In the genomic region with DNA sequence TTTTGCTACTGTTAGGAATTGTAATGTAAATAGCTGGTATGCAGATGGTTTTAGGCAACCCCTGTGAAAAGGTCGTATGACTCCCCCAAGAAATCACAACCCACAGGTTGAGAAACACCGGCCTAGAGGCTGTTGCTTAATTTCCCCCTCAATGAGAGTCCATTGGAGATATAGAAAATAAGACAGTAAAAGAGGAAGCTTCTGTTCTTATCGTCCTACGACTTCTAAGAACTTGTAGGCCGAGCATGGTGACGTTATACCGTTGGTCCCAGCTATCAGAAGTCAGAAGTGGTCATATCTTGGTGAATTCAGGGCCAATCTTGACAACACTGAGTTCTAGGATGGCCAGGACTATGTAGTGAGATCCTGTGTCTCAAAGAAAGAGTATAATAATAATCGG, we compare ENCODE assay signal across 21 mouse cellular contexts.
A peak's percentile ranks its signal among the peaks of the same experiment; 100 is the strongest.
DNase-seq lines count a peak whose midpoint lies in the region; ATAC-seq and TF ChIP-seq lines count a peak whose summit lies in the region.
"Had no signal": no experiment of that assay in that cellular context is flagged by ENCODE, and none has a peak within 500 bp of the region (broad histone marks: within the 10 kb centered on the region; RNA-seq: fewer than 3 reads in every experiment).

No protein-coding gene starts in this region.

- ATAC-seq in liver, embryonic 13.5 days (ENCODE audit: low read depth), result no peak
- peak; percentile 88 for ATAC-seq in granulocyte monocyte progenitor cell, adult 5-6 weeks (replicated peaks; ENCODE audit: poor library complexity, severe bottlenecking)
- ATAC-seq in neutrophil, adult 5-6 weeks (ENCODE audit: extremely low read depth, insufficient number of reproducible peaks, low FRiP score, poor library complexity, severe bottlenecking), result 0 out of 2 replicates have a peak, but pooled peaks have one; percentile 16
- ATAC-seq: forebrain, embryonic 15.5 days; intestine, postnatal 0 days had no signal

- H3K9ac ChIP-seq in liver, embryonic 13.5 days, result no peak overlapping the region
- no peak overlapping the region for H3K9ac ChIP-seq in MEL (ENCODE audit: control insufficient read depth, low read depth, low read length, poor library complexity, severe bottlenecking)
- H3K9ac ChIP-seq: forebrain, embryonic 15.5 days; heart, embryonic 12.5 days; hindbrain, embryonic 12.5 days; midbrain, embryonic 12.5 days had no signal

- peak; percentile 96 to 98 for TF ChIP-seq EP300 in MEL (IDR thresholded peaks at IDR 0.05; ENCODE audit: low read depth in 1 of 2, low read length in 2 of 2)

- no peaks in the 10 kb centered on the region for H3K4me1 ChIP-seq in liver, embryonic 13.5 days (replicated peaks)
- peaks cover 5 to 34% of the 10 kb centered on the region in 2 experiments for H3K4me1 ChIP-seq in MEL (ENCODE audit: control insufficient read depth in 1 of 2, insufficient read depth in 2 of 2, low read length in 2 of 2)
- H3K4me1 ChIP-seq: heart, embryonic 12.5 days had no signal

- no peaks in the 10 kb centered on the region for H3K9me3 ChIP-seq in liver, embryonic 13.5 days (replicated peaks)
- no peaks in the 10 kb centered on the region for H3K9me3 ChIP-seq in MEL (replicated peaks; ENCODE audit: insufficient read depth, low read length)
- H3K9me3 ChIP-seq: forebrain, embryonic 15.5 days; heart, embryonic 12.5 days; hindbrain, embryonic 12.5 days; midbrain, embryonic 12.5 days had no signal

- TF ChIP-seq CTCF in MEL (IDR thresholded peaks at IDR 0.05 in 2 of 3, conservative IDR thresholded peaks at IDR 0.05 in 1 of 3; ENCODE audit: control insufficient read depth in 1 of 3, insufficient read depth in 1 of 3, low read depth in 2 of 3, low read length in 3 of 3, poor library complexity in 1 of 3, severe bottlenecking in 1 of 3), result no peak

- H3K27me3 ChIP-seq in liver, embryonic 13.5 days, result no peaks in the 10 kb centered on the region
- H3K27me3 ChIP-seq in MEL (ENCODE audit: control insufficient read depth in 1 of 2, insufficient read depth in 2 of 2, low read length in 2 of 2), result no peaks in the 10 kb centered on the region
- H3K27me3 ChIP-seq: forebrain, embryonic 15.5 days; hindbrain, embryonic 12.5 days; midbrain, embryonic 12.5 days had no signal

- TF ChIP-seq POLR2A in MEL (IDR thresholded peaks at IDR 0.05; ENCODE audit: control insufficient read depth in 1 of 2, insufficient read depth in 1 of 2, low read depth in 1 of 2, low read length in 2 of 2, poor library complexity in 1 of 2), result no peak

- WGBS in liver, embryonic 13.5 days (ENCODE audit: insufficient replicate concordance), result 25% methylated on average over 8 of the region's 8 CpGs

- peak; percentile 7 for DNase-seq in liver, embryonic 13.5 days
- DNase-seq in liver (no peak), MEL (ENCODE audit: low read depth, low spot score) (peak; percentile 93)
- no peak for DNase-seq in ovary, postnatal 14 days (ENCODE audit: low spot score)
- no peak for DNase-seq in T-cell, adult 2 months (ENCODE audit: low spot score)
- DNase-seq: adrenal gland, postnatal 36 days; cerebellum, adult 2 months; cerebellum, postnatal 36 days; gastrocnemius, postnatal 10 days; heart, adult 18-20 months; heart, postnatal 10 days; kidney, postnatal 25 days; right cerebral cortex, postnatal 14 days had no signal

- H3K4me2 ChIP-seq in liver, embryonic 13.5 days, result no peak overlapping the region
- H3K4me2 ChIP-seq: forebrain, embryonic 15.5 days; heart, embryonic 12.5 days; hindbrain, embryonic 12.5 days; midbrain, embryonic 12.5 days had no signal

- H3K27ac ChIP-seq in liver, embryonic 13.5 days, result no peak overlapping the region
- H3K27ac ChIP-seq in MEL (ENCODE audit: control insufficient read depth, low read depth, low read length), result 0 out of 2 replicates have a peak overlapping the region, but pooled peaks have one; percentile 17
- H3K27ac ChIP-seq: forebrain, embryonic 15.5 days; hindbrain, embryonic 12.5 days; macrophage; midbrain, embryonic 12.5 days had no signal

- H3K36me3 ChIP-seq in liver, embryonic 13.5 days, result no peaks in the 10 kb centered on the region
- peaks cover 0 to 33% of the 10 kb centered on the region in 2 experiments; a peak in 2 of 4 replicates for H3K36me3 ChIP-seq in MEL (ENCODE audit: control insufficient read depth in 1 of 2, insufficient read depth in 2 of 2, low read length in 2 of 2)
- H3K36me3 ChIP-seq: forebrain, embryonic 15.5 days; heart, embryonic 12.5 days; hindbrain, embryonic 12.5 days; midbrain, embryonic 12.5 days had no signal

- no peaks in the 10 kb centered on the region for H3K79me2 ChIP-seq in MEL (ENCODE audit: control insufficient read depth, insufficient read depth, low read length, poor library complexity)

- TF ChIP-seq RAD21 in MEL (IDR thresholded peaks at IDR 0.05; ENCODE audit: low read depth, low read length), result peak; percentile 2

- no peak overlapping the region for H3K4me3 ChIP-seq in liver, embryonic 13.5 days (replicated peaks)
- H3K4me3 ChIP-seq in MEL (ENCODE audit: control insufficient read depth in 1 of 2, insufficient read depth in 1 of 2, low read depth in 2 of 2, low read length in 2 of 2), result peak overlapping the region in 1 of 2 experiments; percentile 0; a peak in 1 of 4 replicates
- H3K4me3 ChIP-seq: forebrain, embryonic 15.5 days; heart, embryonic 12.5 days; hindbrain, embryonic 12.5 days; midbrain, embryonic 12.5 days had no signal

TF ChIP-seq in MEL, 35 proteins besides CTCF, POLR2A, EP300 and RAD21:
- peak; percentile 74 for TF ChIP-seq TCF12 (IDR thresholded peaks at IDR 0.05; ENCODE audit: low read depth, low read length)
- no peak for TF ChIP-seq POLR2AphosphoS2 (IDR thresholded peaks at IDR 0.05; ENCODE audit: low read length)
- peak; percentile 43; the same call in 1 of the 2 replicates for TF ChIP-seq MAZ (IDR thresholded peaks at IDR 0.05; ENCODE audit: low read depth, low read length)
- peak; percentile 97 for TF ChIP-seq ETS1 (IDR thresholded peaks at IDR 0.05; ENCODE audit: low read depth, low read length)
- peak; percentile 40; the same call in 1 of the 2 replicates for TF ChIP-seq MAFK (IDR thresholded peaks at IDR 0.05; ENCODE audit: borderline replicate concordance, low read depth, low read length)
- TF ChIP-seq USF2 (IDR thresholded peaks at IDR 0.05; ENCODE audit: borderline replicate concordance in 1 of 2, insufficient read depth in 1 of 2, low read depth in 1 of 2, low read length in 2 of 2), result no peak
- TF ChIP-seq UBTF (IDR thresholded peaks at IDR 0.05; ENCODE audit: borderline replicate concordance, insufficient read depth, low read depth, low read length), result no peak
- TF ChIP-seq NELFE (IDR thresholded peaks at IDR 0.05; ENCODE audit: low read depth, low read length), result no peak
- peak; percentile 72 for TF ChIP-seq SIN3A (IDR thresholded peaks at IDR 0.05; ENCODE audit: low read length)
- TF ChIP-seq MYB (IDR thresholded peaks at IDR 0.05; ENCODE audit: low read depth, low read length), result peak; percentile 84
- TF ChIP-seq MXI1 (IDR thresholded peaks at IDR 0.05; ENCODE audit: low read depth, low read length), result no peak
- TF ChIP-seq ZMIZ1 (IDR thresholded peaks at IDR 0.05; ENCODE audit: low read depth, low read length), result no peak
- TF ChIP-seq TBP (IDR thresholded peaks at IDR 0.05; ENCODE audit: low read depth, low read length), result peak; percentile 45; the same call in 1 of the 2 replicates
- TF ChIP-seq CHD2 (IDR thresholded peaks at IDR 0.05; ENCODE audit: low read length), result no peak
- TF ChIP-seq MAX (IDR thresholded peaks at IDR 0.05; ENCODE audit: low read length), result no peak; the same call in 1 of the 2 replicates
- TF ChIP-seq MEF2A (IDR thresholded peaks at IDR 0.05; ENCODE audit: extremely low read depth, insufficient replicate concordance, low read depth, low read length, poor library complexity, severe bottlenecking), result no peak
- no peak for TF ChIP-seq TAL1 (IDR thresholded peaks at IDR 0.05; ENCODE audit: low read length)
- TF ChIP-seq KAT2A (conservative IDR thresholded peaks at IDR 0.05; ENCODE audit: low read depth, low read length), result no peak
- TF ChIP-seq RCOR1 (IDR thresholded peaks at IDR 0.05; ENCODE audit: low read depth, low read length), result peak; percentile 95
- peak; percentile 97 for TF ChIP-seq GATA1 (IDR thresholded peaks at IDR 0.05; ENCODE audit: low read depth, low read length)
- peak; percentile 59; the same call in 1 of the 2 replicates for TF ChIP-seq BHLHE40 (IDR thresholded peaks at IDR 0.05; ENCODE audit: borderline replicate concordance, low read depth, low read length)
- no peak for TF ChIP-seq USF1 (IDR thresholded peaks at IDR 0.05; ENCODE audit: low read depth, low read length)
- no peak for TF ChIP-seq ZKSCAN1 (IDR thresholded peaks at IDR 0.05; ENCODE audit: low read depth, low read length)
- peak; percentile 33; the same call in 1 of the 2 replicates for TF ChIP-seq SMC3 (IDR thresholded peaks at IDR 0.05; ENCODE audit: low read depth, low read length)
- 0 out of 2 replicates have a peak, but pooled peaks have one; percentile 29 for TF ChIP-seq HCFC1 (IDR thresholded peaks at IDR 0.05; ENCODE audit: low read depth, low read length)
- TF ChIP-seq E2F4 (IDR thresholded peaks at IDR 0.05; ENCODE audit: borderline replicate concordance, low read depth, low read length), result no peak
- no peak for TF ChIP-seq ZNF384 (IDR thresholded peaks at IDR 0.05; ENCODE audit: low read depth, low read length)
- 0 out of 2 replicates have a peak, but pooled peaks have one; percentile 63 for TF ChIP-seq JUND (IDR thresholded peaks at IDR 0.05; ENCODE audit: low read depth, low read length)
- no peak for TF ChIP-seq CHD1 (IDR thresholded peaks at IDR 0.05; ENCODE audit: low read depth, low read length)
- TF ChIP-seq NRF1 (IDR thresholded peaks at IDR 0.05; ENCODE audit: insufficient read depth, low read depth, low read length, poor library complexity, severe bottlenecking), result no peak

Comparison
In these comparisons a context has a peak if more than half of its experiments do, and no peak if none do; other contexts are left out.
1. DNase-seq: peak in liver, embryonic 13.5 days (single experiment) and MEL (single experiment); none in liver (single experiment), ovary, postnatal 14 days (single experiment) and T-cell, adult 2 months (single experiment).